Mouse (Mus musculus): ENCODE results near the gene Cyba. TPM values are rescaled to one million over a fixed set of nuclear protein-coding genes. Genes with fewer than 3 reads are reported as not detected.

Cyba gene
- polyA plus RNA-seq (2015; fragmentation: Illumina TruSeq; extraction: RNeasy Lipid Tissue Mini Kit (QIAGEN cat#74804); ENCODE audit: insufficient read depth, low replicate concordance), result 98.4 TPM

GRCm38 (mm10) chr8:122432443-122433268 is at the start of gene Cyba:
Gene Cyba, minus strand, starts transcription at chr8:122432930.

GRCm38 (mm10) chr8:122475580-122476320 is 43.0 kb upstream of the Cyba start, which contains the start of the genes Rnf166 and Ctu2:
Gene Rnf166, minus strand, starts transcription at chr8:122476064.
Gene Ctu2, plus strand, starts transcription at chr8:122476143.

GRCm38 (mm10) chr8:122460524-122461472 is 28.1 kb upstream of the Cyba start, which contains the start of gene Snai3:
Gene Snai3, minus strand, starts transcription at chr8:122460733.

GRCm38 (mm10) chr8:122443262-122444006 is 10.7 kb upstream of the Cyba start, which contains the start of gene Mvd:
Gene Mvd, minus strand, starts transcription at chr8:122443422.

GRCm38 (mm10) chr8:122421376-122422070 is 11.2 kb downstream of the Cyba start, which contains the start of gene Il17c:
Gene Il17c, plus strand, starts transcription at chr8:122422020.

GRCm38 (mm10) chr8:122376365-122377231 is 56.1 kb downstream of the Cyba start, which contains the start of gene Zc3h18:
Gene Zc3h18, plus strand, starts transcription at chr8:122376609.

Other genes starting within 250 kb of the Cyba start
- gene Zfpm1, start 150.8 kb downstream of the Cyba start, polyA plus RNA-seq (2015; fragmentation: Illumina TruSeq; extraction: RNeasy Lipid Tissue Mini Kit (QIAGEN cat#74804); ENCODE audit: insufficient read depth, low replicate concordance), result 2.2 TPM
- gene Trhr2, start 72.2 kb downstream of the Cyba start, polyA plus RNA-seq (2015; fragmentation: Illumina TruSeq; extraction: RNeasy Lipid Tissue Mini Kit (QIAGEN cat#74804); ENCODE audit: insufficient read depth, low replicate concordance), result not detected
- gene Zc3h18, start 56.3 kb downstream of the Cyba start, polyA plus RNA-seq (2015; fragmentation: Illumina TruSeq; extraction: RNeasy Lipid Tissue Mini Kit (QIAGEN cat#74804); ENCODE audit: insufficient read depth, low replicate concordance), result 32.2 TPM
- not detected for gene Il17c, start 10.9 kb downstream of the Cyba start, polyA plus RNA-seq (2015; fragmentation: Illumina TruSeq; extraction: RNeasy Lipid Tissue Mini Kit (QIAGEN cat#74804); ENCODE audit: insufficient read depth, low replicate concordance)
- 1.9 TPM for gene Mvd, start 10.5 kb upstream of the Cyba start, polyA plus RNA-seq (2015; fragmentation: Illumina TruSeq; extraction: RNeasy Lipid Tissue Mini Kit (QIAGEN cat#74804); ENCODE audit: insufficient read depth, low replicate concordance)
- gene Snai3, start 27.8 kb upstream of the Cyba start, polyA plus RNA-seq (2015; fragmentation: Illumina TruSeq; extraction: RNeasy Lipid Tissue Mini Kit (QIAGEN cat#74804); ENCODE audit: insufficient read depth, low replicate concordance), result 1.5 TPM
- gene Rnf166, start 43.1 kb upstream of the Cyba start, polyA plus RNA-seq (2015; fragmentation: Illumina TruSeq; extraction: RNeasy Lipid Tissue Mini Kit (QIAGEN cat#74804); ENCODE audit: insufficient read depth, low replicate concordance), result 17.7 TPM
- gene Ctu2, start 43.2 kb upstream of the Cyba start, polyA plus RNA-seq (2015; fragmentation: Illumina TruSeq; extraction: RNeasy Lipid Tissue Mini Kit (QIAGEN cat#74804); ENCODE audit: insufficient read depth, low replicate concordance), result 12.3 TPM
- gene Piezo1, start 118.4 kb upstream of the Cyba start, polyA plus RNA-seq (2015; fragmentation: Illumina TruSeq; extraction: RNeasy Lipid Tissue Mini Kit (QIAGEN cat#74804); ENCODE audit: insufficient read depth, low replicate concordance), result 22.3 TPM
- gene Cdt1, start 135.1 kb upstream of the Cyba start, polyA plus RNA-seq (2015; fragmentation: Illumina TruSeq; extraction: RNeasy Lipid Tissue Mini Kit (QIAGEN cat#74804); ENCODE audit: insufficient read depth, low replicate concordance), result 12.6 TPM
- gene Aprt, start 144.0 kb upstream of the Cyba start, polyA plus RNA-seq (2015; fragmentation: Illumina TruSeq; extraction: RNeasy Lipid Tissue Mini Kit (QIAGEN cat#74804); ENCODE audit: insufficient read depth, low replicate concordance), result 20.1 TPM
- gene Galns, start 178.5 kb upstream of the Cyba start, polyA plus RNA-seq (2015; fragmentation: Illumina TruSeq; extraction: RNeasy Lipid Tissue Mini Kit (QIAGEN cat#74804); ENCODE audit: insufficient read depth, low replicate concordance), result 10.4 TPM
- gene Trappc2l, start 178.7 kb upstream of the Cyba start, polyA plus RNA-seq (2015; fragmentation: Illumina TruSeq; extraction: RNeasy Lipid Tissue Mini Kit (QIAGEN cat#74804); ENCODE audit: insufficient read depth, low replicate concordance), result 39.3 TPM
- gene Pabpn1l, start 189.8 kb upstream of the Cyba start, polyA plus RNA-seq (2015; fragmentation: Illumina TruSeq; extraction: RNeasy Lipid Tissue Mini Kit (QIAGEN cat#74804); ENCODE audit: insufficient read depth, low replicate concordance), result not detected